Mouse (Mus musculus) kidney, adult 8-10 months (tissue): Measurements from ENCODE around the gene Cybrd1.

Experiments
- DNase-seq, 2 experiments: peaks; one replicate each; pipeline ENCODE4 v3.0.0; 2022

The Cybrd1 gene

DNA sequence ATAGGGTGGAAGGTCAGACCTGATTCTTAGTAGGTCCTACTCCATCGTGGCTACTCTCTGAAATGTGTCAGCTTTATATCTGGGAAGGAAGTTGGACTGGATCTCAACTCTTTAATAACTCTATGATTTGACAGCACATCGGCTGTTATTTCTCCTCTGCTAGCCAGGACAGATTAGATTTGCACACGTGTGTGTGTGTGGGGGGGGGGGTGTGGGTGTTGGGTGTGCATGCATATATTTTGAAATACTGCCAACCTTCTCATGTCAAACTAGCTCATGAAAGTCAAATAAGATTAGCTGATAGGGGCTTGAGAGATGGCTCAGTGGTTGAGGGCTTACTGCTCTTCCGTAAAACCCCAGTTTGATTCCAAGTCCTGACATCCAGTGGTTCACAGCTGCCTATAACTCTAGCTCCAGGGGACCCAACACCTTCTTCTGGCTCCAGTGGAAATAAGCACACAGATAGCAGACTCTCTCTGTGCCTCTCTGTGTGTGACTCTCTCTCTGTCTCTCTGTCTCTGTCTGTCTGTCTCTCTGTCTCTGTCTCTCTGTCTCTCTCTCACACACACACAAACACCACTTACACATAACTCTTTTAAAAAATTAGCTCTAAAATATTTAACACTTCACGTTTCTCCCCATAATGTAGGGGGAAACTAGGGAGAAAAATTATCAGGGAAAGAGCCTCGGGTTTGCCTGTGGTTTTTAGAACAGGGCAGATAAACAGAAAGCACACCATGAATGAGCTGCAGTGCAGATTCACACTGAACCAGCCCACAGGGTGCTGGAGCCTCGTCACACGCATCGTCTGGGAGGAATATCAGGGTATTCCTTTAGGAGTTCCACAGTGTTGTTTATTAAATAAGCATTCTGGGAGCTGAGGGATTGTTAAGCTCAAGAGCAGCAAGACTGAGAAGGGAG, 58.9 kb downstream of the Cybrd1 start:
- DNase-seq, result no peak

DNA sequence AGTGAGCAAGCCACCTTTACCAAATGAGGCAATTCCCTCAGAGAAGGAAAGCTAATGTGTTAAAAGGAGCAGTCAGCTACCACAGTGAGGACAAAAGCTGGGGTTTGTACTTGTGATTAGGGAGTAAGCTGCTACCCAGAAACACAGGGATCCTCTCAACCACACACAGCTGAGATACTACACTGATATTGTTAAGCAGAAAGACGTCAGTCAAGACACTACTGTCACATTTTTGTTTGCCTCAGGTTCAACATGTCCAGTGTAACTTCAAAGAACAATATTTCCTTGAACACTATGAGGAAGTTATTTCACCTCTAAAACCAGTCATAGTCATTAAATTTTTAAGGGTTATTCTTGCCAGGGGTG, 59.5 kb downstream of the Cybrd1 start:
- no peak for DNase-seq

DNA sequence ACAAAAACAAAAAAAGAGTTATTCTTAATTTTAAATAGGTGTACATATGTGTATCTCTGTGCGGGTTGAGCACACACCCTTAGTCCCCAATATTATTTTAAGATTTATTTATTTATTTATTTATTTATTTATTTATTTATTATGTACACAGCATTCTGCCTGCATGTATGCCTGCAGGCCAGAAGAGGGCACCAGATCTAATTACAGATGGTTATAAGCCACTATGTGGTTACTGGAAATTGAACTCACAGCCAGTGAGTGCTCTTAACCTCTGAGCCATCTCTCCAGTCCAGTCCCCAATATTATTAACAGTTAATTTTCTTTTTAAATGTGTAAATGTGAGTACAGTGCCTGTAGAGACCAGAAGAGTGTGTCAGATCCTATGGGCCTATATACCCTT, 60.0 kb downstream of the Cybrd1 start:
- DNase-seq, result no peak

DNA sequence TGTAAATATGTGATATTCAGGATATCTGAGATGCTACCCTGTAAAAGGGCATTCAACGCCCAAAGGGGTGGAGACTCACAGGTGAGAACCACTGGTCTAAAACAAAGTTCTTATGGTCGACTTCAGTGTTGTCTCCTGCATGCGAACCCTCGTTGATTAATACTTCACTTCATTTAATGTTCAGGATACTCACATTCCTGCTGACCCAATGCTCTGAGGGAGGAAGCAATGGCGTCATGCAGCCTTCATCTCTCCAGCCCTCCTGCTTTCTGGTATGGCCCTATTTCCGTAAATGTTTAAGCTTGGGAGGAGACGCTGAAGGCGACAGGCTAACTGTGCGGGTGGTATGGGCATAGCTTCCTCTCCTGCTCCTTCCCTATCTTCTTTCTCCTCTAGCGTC, 62.0 kb downstream of the Cybrd1 start:
- no peak for DNase-seq

DNA sequence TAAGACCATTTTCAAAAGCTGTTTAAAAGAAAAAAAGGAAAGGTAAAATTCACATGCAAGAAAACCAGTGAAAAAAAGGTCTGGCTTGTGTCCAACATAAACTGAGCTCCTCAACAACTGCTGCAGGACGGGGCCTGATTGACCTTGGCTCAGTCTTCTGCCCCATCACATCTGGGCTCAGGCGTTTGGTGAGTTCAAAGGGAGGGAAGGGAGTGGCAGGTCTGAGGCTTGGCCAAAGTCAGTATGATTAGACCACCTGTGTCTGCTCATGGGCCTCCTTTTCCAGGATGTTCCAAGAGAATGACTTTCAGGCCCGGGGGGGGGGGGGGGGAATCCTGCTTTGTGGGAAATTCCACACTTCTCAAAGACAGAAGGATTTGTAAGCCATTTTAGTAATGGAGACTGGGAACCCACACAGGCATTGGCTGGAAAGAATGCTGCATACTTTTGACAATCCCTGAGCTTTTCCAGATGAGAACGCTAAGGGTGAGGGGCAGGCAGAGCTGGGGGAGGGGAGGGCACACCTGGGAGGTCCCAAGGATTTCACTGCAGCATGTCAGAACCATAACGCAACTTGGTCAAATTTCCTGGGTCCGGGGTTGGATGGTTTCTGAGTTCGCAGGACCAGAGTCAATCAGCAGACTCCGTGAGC, 63.0 kb downstream of the Cybrd1 start:
- DNase-seq, result no peak

DNA sequence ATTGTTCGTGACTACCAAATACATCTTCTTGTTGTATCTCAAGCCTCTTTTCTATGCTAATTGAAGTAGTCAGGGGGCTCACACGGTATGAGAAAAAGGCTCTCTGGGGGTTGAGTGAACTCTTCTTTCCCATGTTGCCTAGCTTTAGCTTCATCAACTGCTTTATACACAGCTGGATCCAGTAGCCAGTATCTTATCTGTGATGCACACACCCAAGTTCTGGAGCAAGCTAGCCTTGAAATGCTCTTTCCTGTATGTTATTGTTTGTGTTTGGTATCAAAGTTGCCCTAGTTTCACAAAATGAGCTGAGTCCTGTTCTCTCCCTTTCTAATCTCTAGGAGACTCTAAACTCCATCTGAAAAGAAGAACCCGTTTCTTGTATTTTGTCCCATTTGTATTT, 70.2 kb downstream of the Cybrd1 start:
- DNase-seq, result no peak

DNA sequence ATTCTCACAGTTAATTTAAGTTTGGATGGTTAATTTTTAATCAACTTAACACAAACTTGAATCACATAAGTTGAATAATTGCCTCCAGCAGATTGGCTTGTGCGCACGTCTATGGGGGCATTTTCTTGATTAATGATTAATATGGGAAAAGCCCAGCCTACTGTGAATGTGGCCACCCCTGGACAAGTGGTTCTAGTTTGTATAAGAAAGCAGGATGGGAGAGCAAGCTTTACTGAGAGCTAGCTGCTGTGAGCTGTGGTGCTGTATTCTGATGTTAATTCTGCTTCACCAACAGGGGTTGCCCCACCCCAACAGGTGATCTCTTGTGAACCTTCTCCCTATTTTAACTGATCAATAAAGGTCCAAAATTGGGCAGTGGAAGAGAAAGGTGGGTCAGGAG, 71.1 kb downstream of the Cybrd1 start:
- peak; percentile 60 to 78 for DNase-seq

DNA sequence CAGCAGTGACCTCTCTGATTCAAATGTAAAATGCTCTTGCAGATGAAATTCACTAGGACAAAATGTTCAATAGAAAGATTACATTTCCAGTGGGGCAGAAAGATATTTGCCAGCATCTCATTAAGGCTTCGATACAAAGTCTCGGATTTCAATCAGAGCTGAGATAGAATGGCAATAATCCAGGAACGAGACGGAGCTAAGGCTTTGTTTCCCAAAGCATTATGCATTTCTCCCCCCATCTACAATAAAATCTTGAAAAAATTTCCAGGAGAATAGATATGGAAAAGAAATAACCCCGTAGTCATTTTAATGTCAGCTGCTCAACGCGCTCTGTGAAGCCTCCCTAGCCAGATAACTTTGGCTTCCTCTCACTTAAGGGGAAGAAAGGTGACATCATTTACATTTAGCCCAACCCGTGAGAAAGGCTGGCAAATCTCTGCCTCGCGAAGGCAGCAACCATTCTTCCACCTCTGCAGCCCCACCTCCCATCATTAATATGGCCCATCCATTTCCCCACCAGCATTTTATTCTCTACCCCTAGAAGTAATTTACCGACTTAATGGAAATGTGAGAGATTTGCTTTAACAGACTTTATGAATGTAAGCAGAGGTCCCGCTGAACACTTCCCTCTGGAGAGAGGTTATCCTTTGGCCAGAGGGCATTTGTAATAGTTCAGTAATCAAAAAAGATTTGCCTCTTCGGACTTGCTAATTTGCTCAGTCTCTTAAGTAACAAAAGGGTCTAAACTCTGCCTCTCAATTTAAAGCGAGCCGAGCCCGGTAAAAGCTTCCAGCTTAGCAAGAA, 73.9 kb downstream of the Cybrd1 start:
- no peak for DNase-seq

DNA sequence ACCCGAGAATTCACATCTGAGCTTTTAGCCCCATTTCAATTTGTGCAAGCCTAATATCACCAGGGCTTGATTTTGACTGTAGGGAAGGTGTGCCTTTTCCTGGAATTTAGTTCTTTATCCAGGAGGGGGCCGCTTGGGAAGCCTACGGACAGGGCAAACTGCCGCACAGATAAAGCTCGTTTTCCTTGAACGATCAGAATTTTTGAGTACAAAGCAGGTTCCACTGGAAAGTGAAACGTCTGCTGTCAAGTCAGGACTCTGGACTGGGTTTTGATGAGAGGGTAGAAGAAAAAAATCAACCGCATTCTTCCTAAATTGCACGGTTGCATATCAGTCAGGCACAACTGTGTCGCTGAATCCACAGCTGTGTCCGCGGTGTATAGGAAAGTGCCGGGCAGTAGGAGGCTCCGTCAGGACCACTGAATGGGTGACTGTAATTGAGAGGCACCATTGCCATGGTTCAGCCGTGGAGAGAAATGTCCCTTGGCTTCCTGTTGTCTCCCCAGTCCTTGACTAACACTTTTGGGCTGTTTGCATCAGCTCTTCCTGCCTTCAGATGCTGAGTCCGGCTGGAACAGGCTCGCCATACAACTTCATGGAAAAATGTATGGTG, 74.6 kb downstream of the Cybrd1 start:
- DNase-seq, result no peak
